Mouse (Mus musculus) kidney, adult 2 months (tissue): Measurements from ENCODE around the gene Vgll4.

ENCODE experiments used
- CTCF ChIP-seq: fragments of 200-500 bp; conservative IDR thresholded peaks from 2 replicates; pipeline ENCODE4 v1.5.1; 2011; ENCODE audit warnings: low read depth, mild to moderate bottlenecking, control low read depth, low read length, moderate library complexity, mixed read lengths; ENCODE audit not compliant: insufficient read depth, insufficient read length
- POLR2A ChIP-seq: fragments of 200-500 bp; IDR thresholded peaks from one replicate; pipeline ENCODE4 v1.6.1; 2011; ENCODE audit warnings: low read depth, low read length, control low read depth

DNA sequence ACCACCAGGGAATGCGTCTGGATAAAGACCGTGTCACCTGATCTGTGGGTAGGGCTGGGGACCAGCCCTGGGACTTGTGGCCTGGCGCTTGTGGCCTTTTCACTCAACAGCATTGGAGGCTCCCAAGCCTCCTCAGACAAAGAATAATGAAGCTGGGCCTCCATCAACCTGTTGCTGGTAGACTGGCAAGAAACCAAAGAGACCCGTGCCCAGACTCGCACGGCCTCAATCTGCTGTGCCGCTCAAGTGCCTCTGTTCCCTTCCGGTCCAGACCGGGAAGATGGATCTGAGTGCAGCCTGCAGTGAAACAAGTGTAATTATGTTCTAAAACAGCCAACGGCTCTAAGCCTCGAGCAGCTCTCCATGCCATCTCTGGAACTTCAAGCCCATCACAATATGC lies 52.7 kb downstream of the Vgll4 start:
- no peak for TF ChIP-seq POLR2A
- no peak for TF ChIP-seq CTCF
